Mouse (Mus musculus): ENCODE results near the gene Pard3b. TPM values are rescaled to one million over a fixed set of nuclear protein-coding genes. Genes with fewer than 3 reads are reported as not detected.

The Pard3b gene
- total and polyA plus RNA-seq, 2 experiments from 2014 or later: 4.4 to 6.1 TPM

- no peak overlapping the region for H3K27ac ChIP-seq (ENCODE audit: low read depth, low read length)
- H3K4me1 ChIP-seq (ENCODE audit: insufficient read depth): no peaks in the 10 kb centered on the region
- no peak for ATAC-seq
- H3K9ac ChIP-seq: no peak overlapping the region
- H3K9me3 ChIP-seq (ENCODE audit: low read length): no peaks in the 10 kb centered on the region
- no peak overlapping the region for H3K4me3 ChIP-seq (ENCODE audit: low read depth, low read length)
- no peaks in the 10 kb centered on the region for H3K36me3 ChIP-seq (ENCODE audit: insufficient read depth)
- no peak for DNase-seq
- no peak for TF ChIP-seq CTCF (IDR thresholded peaks at IDR 0.05; ENCODE audit: low read depth)
- WGBS: 78% methylated on average over 2 of the region's 2 CpGs
- H3K4me2 ChIP-seq (ENCODE audit: low read depth): no peak overlapping the region
- no peaks in the 10 kb centered on the region for H3K27me3 ChIP-seq (ENCODE audit: insufficient read depth, low read length)
These were observed 228.9 kb downstream of the Pard3b start for GRCm38 (mm10) chr1:61867286-61868082.

- Histone ChIP-seq H3K9ac (no peak overlapping the region), H3K36me3 (ENCODE audit: insufficient read depth) (no peaks in the 10 kb centered on the region), H3K4me2 (ENCODE audit: low read depth) (no peak overlapping the region), H3K27ac (ENCODE audit: low read depth, low read length) (no peak overlapping the region), H3K4me1 (ENCODE audit: insufficient read depth) (0 out of 2 replicates have a peak, but pooled peaks cover 7% of the 10 kb centered on the region), H3K9me3 (ENCODE audit: low read length) (no peaks in the 10 kb centered on the region), H3K4me3 (ENCODE audit: low read depth, low read length) (no peak overlapping the region), H3K27me3 (ENCODE audit: insufficient read depth, low read length) (no peaks in the 10 kb centered on the region)
- DNase-seq (no peak), ATAC-seq (no peak)
- no peak for TF ChIP-seq CTCF (IDR thresholded peaks at IDR 0.05; ENCODE audit: low read depth)
- WGBS: 73% methylated on average over 1 of the region's 1 CpGs
These were observed 236.3 kb downstream of the Pard3b start for GRCm38 (mm10) chr1:61874875-61875274.

- ATAC-seq (no peak; the same call in 1 of the 2 replicates), DNase-seq (no peak)
- TF ChIP-seq CTCF (IDR thresholded peaks at IDR 0.05; ENCODE audit: low read depth): no peak
- H3K4me1 ChIP-seq (ENCODE audit: insufficient read depth): peaks cover 8% of the 10 kb centered on the region; the same call in 1 of the 2 replicates
- H3K27ac ChIP-seq (ENCODE audit: low read depth, low read length): no peak overlapping the region
- H3K9me3 ChIP-seq (ENCODE audit: low read length): no peaks in the 10 kb centered on the region
- 53% methylated on average over 6 of the region's 6 CpGs for WGBS
- H3K4me2 ChIP-seq (ENCODE audit: low read depth): no peak overlapping the region
- no peak overlapping the region for H3K4me3 ChIP-seq (ENCODE audit: low read depth, low read length)
- no peaks in the 10 kb centered on the region for H3K27me3 ChIP-seq (ENCODE audit: insufficient read depth, low read length)
- no peaks in the 10 kb centered on the region for H3K36me3 ChIP-seq (ENCODE audit: insufficient read depth)
- no peak overlapping the region for H3K9ac ChIP-seq
These were observed 241.3 kb downstream of the Pard3b start for GRCm38 (mm10) chr1:61879706-61880470.

- DNase-seq: no peak
- Histone ChIP-seq H3K27ac (ENCODE audit: low read depth, low read length) (no peak overlapping the region), H3K27me3 (ENCODE audit: insufficient read depth, low read length) (no peaks in the 10 kb centered on the region), H3K36me3 (ENCODE audit: insufficient read depth) (no peaks in the 10 kb centered on the region), H3K4me1 (ENCODE audit: insufficient read depth) (no peaks in the 10 kb centered on the region), H3K4me2 (ENCODE audit: low read depth) (no peak overlapping the region), H3K9ac (no peak overlapping the region), H3K9me3 (ENCODE audit: low read length) (no peaks in the 10 kb centered on the region), H3K4me3 (ENCODE audit: low read depth, low read length) (no peak overlapping the region)
- 45% methylated on average over 4 of the region's 4 CpGs for WGBS
- ATAC-seq: no peak
- no peak for TF ChIP-seq CTCF (IDR thresholded peaks at IDR 0.05; ENCODE audit: low read depth)
These were observed 257.4 kb downstream of the Pard3b start for GRCm38 (mm10) chr1:61896048-61896447.

- no peaks in the 10 kb centered on the region for H3K36me3 ChIP-seq (ENCODE audit: insufficient read depth)
- H3K4me1 ChIP-seq (ENCODE audit: insufficient read depth): no peaks in the 10 kb centered on the region
- no peak for DNase-seq
- no peak overlapping the region for H3K4me3 ChIP-seq (ENCODE audit: low read depth, low read length)
- H3K27ac ChIP-seq (ENCODE audit: low read depth, low read length): no peak overlapping the region
- no peak for TF ChIP-seq CTCF (IDR thresholded peaks at IDR 0.05; ENCODE audit: low read depth)
- H3K4me2 ChIP-seq (ENCODE audit: low read depth): no peak overlapping the region
- no peak overlapping the region for H3K9ac ChIP-seq
- ATAC-seq: no peak
- no peaks in the 10 kb centered on the region for H3K9me3 ChIP-seq (ENCODE audit: low read length)
- 69% methylated on average over 4 of the region's 4 CpGs for WGBS
- no peaks in the 10 kb centered on the region for H3K27me3 ChIP-seq (ENCODE audit: insufficient read depth, low read length)
These were observed 264.8 kb downstream of the Pard3b start for GRCm38 (mm10) chr1:61903271-61904007.

- no peak overlapping the region for H3K9ac ChIP-seq
- no peak overlapping the region for H3K4me2 ChIP-seq (ENCODE audit: low read depth)
- DNase-seq: no peak
- H3K27ac ChIP-seq (ENCODE audit: low read depth, low read length): no peak overlapping the region
- H3K4me1 ChIP-seq (ENCODE audit: insufficient read depth): no peaks in the 10 kb centered on the region
- no peaks in the 10 kb centered on the region for H3K9me3 ChIP-seq (ENCODE audit: low read length)
- no peak for TF ChIP-seq CTCF (IDR thresholded peaks at IDR 0.05; ENCODE audit: low read depth)
- WGBS: 52% methylated on average over 4 of the region's 4 CpGs
- H3K36me3 ChIP-seq (ENCODE audit: insufficient read depth): no peaks in the 10 kb centered on the region
- no peak overlapping the region for H3K4me3 ChIP-seq (ENCODE audit: low read depth, low read length)
- H3K27me3 ChIP-seq (ENCODE audit: insufficient read depth, low read length): no peaks in the 10 kb centered on the region
- no peak for ATAC-seq
These were observed 265.4 kb downstream of the Pard3b start for GRCm38 (mm10) chr1:61904036-61904435.

Data from forebrain, postnatal 0 days (tissue).